Mouse (Mus musculus) testis, adult 10 weeks (tissue): Measurements from ENCODE around the gene Rap2a. TPM values are rescaled to one million over a fixed set of nuclear protein-coding genes. Genes with fewer than 3 reads are reported as not detected.

Source experiments
- polyA plus RNA-seq: library from polyadenylated mRNA; stranded (reverse); fragments of 350-450 nt; fragmentation: Illumina TruSeq; extraction: RNeasy Lipid Tissue Mini Kit (QIAGEN cat#74804); gene quantifications from one replicate; pipeline ENCODE4 v1.2.3, GENCODE M21; 2014; ENCODE audit warnings: low read depth, low replicate concordance

The Rap2a gene
- polyA plus RNA-seq = 6.5 TPM

GRCm38 (mm10) chr14:120477982-120478568 is at the start of gene Rap2a:
Rap2a (plus strand) TSS chr14:120478444.

Other genes starting within 250 kb of the Rap2a start
- gene Mbnl2, start 202.8 kb upstream of the Rap2a start, polyA plus RNA-seq = 38.7 TPM